Mouse (Mus musculus) olfactory bulb, adult 2 months (tissue): Measurements from ENCODE around the gene Cops9.

Source experiments
- CTCF ChIP-seq: fragments of 200-500 bp; IDR thresholded peaks from 2 replicates; pipeline ENCODE4 v1.5.1; 2012; ENCODE audit warnings: low read depth, mild to moderate bottlenecking, low read length, moderate library complexity; ENCODE audit not compliant: insufficient read depth
- POLR2A ChIP-seq: fragments of 200-500 bp; IDR thresholded peaks from 2 replicates; pipeline ENCODE4 v1.6.1; 2012; ENCODE audit warnings: mild to moderate bottlenecking, low read depth, low read length, moderate library complexity; ENCODE audit not compliant: insufficient read depth

GRCm38 (mm10) chr1:92673258-92673782 is 31.5 kb upstream of the Cops9 start:
- TF ChIP-seq CTCF (no peak), POLR2A (no peak)
